Mouse (Mus musculus) thymus, adult 2 months (tissue): Measurements from ENCODE around the gene Olfr283. TPM values are rescaled to one million over a fixed set of nuclear protein-coding genes. Genes with fewer than 3 reads are reported as not detected.
A peak's percentile ranks its signal among the peaks of the same experiment; 100 is the strongest.

Source experiments
- DNase-seq: peaks from one replicate; pipeline ENCODE4 v3.0.0; 2021
- H3K27ac ChIP-seq: fragments of 200-500 bp; 2 replicates; pipeline ENCODE4 v1.5.1; 2012; ENCODE audit warnings: low read length, control low read depth; ENCODE audit not compliant: control insufficient read depth, insufficient read depth
- H3K27me3 ChIP-seq: fragments of 200-500 bp; 2 replicates; pipeline ENCODE4 v1.6.1; 2012; ENCODE audit warnings: mild to moderate bottlenecking, low read length, moderate library complexity, mixed read lengths; ENCODE audit not compliant: control insufficient read depth, insufficient read depth
- H3K36me3 ChIP-seq: fragments of 200-500 bp; 2 replicates; pipeline ENCODE4 v1.6.1; 2012; ENCODE audit warnings: mild to moderate bottlenecking, low read length, moderate library complexity; ENCODE audit not compliant: control insufficient read depth, insufficient read depth
- H3K4me1 ChIP-seq: fragments of 200-500 bp; replicated peaks from 2 replicates; pipeline ENCODE4 v1.6.1; 2012; ENCODE audit warnings: low read length; ENCODE audit not compliant: control insufficient read depth, insufficient read depth
- H3K4me3 ChIP-seq: fragments of 200-500 bp; 2 replicates; pipeline ENCODE4 v1.5.1; 2012; ENCODE audit warnings: mild to moderate bottlenecking, low read length, control low read depth, moderate library complexity; ENCODE audit not compliant: control insufficient read depth, insufficient read depth
- CTCF ChIP-seq: fragments of 200-500 bp; IDR thresholded peaks from 2 replicates; pipeline ENCODE4 v1.5.1; 2012; ENCODE audit warnings: mild to moderate bottlenecking, control low read depth, low read length, moderate library complexity, borderline replicate concordance; ENCODE audit not compliant: control insufficient read depth, poor library complexity, insufficient read depth; ENCODE audit errors: extremely low read depth
- POLR2A ChIP-seq: fragments of 200-500 bp; IDR thresholded peaks from 2 replicates; pipeline ENCODE4 v1.6.1; 2012; ENCODE audit warnings: mild to moderate bottlenecking, low read length, control low read depth, moderate library complexity; ENCODE audit not compliant: control insufficient read depth, poor library complexity, insufficient read depth; ENCODE audit errors: extremely low read depth
- WGBS: fragments of 180-500 bp; shearing (Covaris S2); methylation state at CpG from one replicate; pipeline ENCODE4 v1.1.7; 2018; 5-methylcytosine and 5-hydroxymethylcytosine counted together
- polyA plus RNA-seq: library from polyadenylated mRNA; depleted of rRNA; stranded (reverse); fragments of >200 nt; gene quantifications from 2 replicates; pipeline ENCODE4 v1.2.3, GENCODE M21; 2012

Gene Olfr283
- polyA plus RNA-seq, 1 experiment: not detected

DNA sequence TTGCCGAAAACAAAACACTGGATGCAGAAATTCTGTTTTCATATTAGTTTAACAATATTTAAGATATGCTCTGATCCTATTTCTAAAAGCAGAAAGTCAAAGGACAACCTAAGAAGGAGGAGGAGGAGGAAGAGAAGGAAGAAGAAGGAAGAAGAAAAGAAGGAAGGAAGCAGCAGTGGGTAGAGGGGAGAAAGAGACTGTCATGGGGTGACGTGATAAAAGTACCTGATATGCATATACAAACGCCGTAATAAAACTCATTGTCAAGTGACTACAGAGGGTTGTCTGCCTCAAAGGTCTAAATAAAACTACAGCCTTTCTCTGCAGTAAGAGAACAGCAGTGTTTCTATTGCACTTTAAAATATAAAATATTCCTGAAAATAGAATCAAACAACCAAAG lies 35.2 kb upstream of the Olfr283 start:
- Histone ChIP-seq H3K4me3 (no peak overlapping the region), H3K4me1 (no peaks in the 10 kb centered on the region), H3K27ac (no peak overlapping the region), H3K36me3 (no peaks in the 10 kb centered on the region), H3K27me3 (no peaks in the 10 kb centered on the region)
- DNase-seq: no peak
- 29% methylated on average over 4 of the region's 4 CpGs for WGBS
- TF ChIP-seq POLR2A (no peak), CTCF (no peak)

DNA sequence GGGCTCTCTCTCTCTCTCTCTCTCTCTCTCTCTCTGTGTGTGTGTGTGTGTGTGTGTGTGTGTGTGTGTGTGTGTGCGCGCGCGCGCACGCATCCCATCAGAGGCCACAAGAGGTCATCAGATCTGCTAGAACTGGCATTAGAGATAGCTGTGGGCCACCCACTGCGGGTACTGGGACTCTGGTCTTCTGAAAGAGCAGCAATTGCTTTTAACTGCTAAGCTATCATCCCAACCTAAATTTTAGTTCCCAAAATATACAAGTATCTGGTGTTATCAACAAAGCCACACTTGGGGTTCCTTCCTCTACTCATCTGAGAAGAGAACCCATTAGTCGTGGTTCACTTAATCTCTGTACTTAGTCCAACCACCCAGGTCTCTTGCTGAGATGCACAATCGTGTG lies 29.5 kb upstream of the Olfr283 start:
- H3K4me3 ChIP-seq: no peak overlapping the region
- H3K27me3 ChIP-seq: no peaks in the 10 kb centered on the region
- DNase-seq: no peak
- no peaks in the 10 kb centered on the region for H3K36me3 ChIP-seq
- TF ChIP-seq POLR2A: no peak
- TF ChIP-seq CTCF: no peak
- H3K27ac ChIP-seq: no peak overlapping the region
- no peaks in the 10 kb centered on the region for H3K4me1 ChIP-seq
- 94% methylated on average over 9 of the region's 9 CpGs for WGBS

DNA sequence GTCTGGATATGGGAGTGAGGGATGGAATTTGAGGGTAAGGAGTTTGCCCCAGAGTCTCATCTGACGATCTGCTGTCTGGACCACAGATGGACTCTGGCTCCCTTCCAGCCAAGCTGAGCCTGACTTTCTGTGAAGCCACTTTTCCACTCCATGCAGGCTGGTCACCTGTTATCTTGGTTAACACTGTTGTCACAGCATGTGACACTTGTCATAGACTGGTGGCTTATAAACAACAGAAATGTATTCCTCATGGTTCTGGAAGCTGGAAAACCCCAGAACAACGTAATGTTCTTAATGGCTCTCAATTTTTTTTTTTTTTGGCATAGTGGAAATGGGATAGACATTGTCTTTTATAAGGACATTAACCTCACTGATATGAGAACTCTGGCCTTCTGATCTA lies 28.9 kb upstream of the Olfr283 start:
- 92% methylated on average over 2 of the region's 2 CpGs for WGBS
- Histone ChIP-seq H3K27ac (no peak overlapping the region), H3K27me3 (no peaks in the 10 kb centered on the region), H3K36me3 (no peaks in the 10 kb centered on the region), H3K4me3 (no peak overlapping the region), H3K4me1 (no peaks in the 10 kb centered on the region)
- no peak for DNase-seq
- TF ChIP-seq POLR2A (no peak), CTCF (no peak)

DNA sequence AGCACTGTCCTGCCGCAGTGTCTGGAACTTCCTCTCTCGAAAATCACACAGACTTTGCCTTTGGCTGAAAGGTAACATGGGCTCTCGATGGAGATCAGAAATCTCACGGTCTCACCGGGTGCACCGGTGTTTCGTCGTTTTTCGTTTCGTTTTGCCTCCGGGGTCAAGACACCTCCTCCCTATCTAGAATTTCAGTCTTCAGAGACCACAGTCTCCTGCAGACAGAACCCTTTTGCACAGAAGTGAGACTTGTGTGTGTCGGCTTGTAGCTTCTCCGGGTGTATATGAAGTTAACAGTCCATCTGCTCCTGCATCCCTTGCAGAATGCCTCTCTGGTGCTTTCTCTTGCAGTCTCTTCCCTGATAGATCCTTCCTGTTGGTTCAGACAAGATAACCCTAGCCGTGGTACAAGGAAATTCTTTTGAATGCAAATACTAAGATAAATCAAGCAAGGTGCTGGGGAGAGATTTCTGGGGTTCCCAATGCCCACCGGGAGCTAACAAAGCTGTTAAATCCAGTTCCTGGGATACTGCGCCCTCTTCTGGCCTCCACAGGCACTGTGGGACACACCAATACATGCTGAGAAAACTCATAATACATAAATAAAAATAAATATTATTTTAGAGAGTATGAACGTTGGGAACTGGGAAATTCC lies 27.8 kb upstream of the Olfr283 start:
- TF ChIP-seq CTCF (no peak), POLR2A (no peak)
- Histone ChIP-seq H3K4me1 (no peaks in the 10 kb centered on the region), H3K36me3 (no peaks in the 10 kb centered on the region), H3K27me3 (no peaks in the 10 kb centered on the region), H3K27ac (no peak overlapping the region), H3K4me3 (no peak overlapping the region)
- 69% methylated on average over 17 of the region's 17 CpGs for WGBS
- peak; percentile 6 for DNase-seq

DNA sequence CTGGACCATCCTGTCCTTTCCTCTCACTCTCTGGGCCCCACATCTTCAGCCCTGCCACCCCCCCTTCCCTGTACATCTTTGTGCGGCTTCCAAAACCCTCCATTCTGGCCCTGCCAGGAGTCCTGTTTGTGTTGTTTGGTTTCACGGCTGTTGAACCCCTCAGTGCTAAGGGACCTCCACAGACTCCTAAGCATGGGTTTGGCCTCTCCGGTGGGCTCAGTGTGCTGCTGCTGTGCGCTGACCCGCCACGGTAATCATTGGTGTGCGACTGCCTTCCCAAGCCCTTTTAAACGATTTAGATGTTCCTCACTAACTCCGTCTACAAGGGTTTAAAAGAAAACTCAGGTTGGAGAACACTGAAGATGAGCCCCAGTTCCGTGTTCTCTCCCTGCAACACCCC lies 21.6 kb upstream of the Olfr283 start:
- no peaks in the 10 kb centered on the region for H3K27me3 ChIP-seq
- no peak for DNase-seq
- no peaks in the 10 kb centered on the region for H3K36me3 ChIP-seq
- no peak overlapping the region for H3K4me3 ChIP-seq
- TF ChIP-seq CTCF (no peak), POLR2A (no peak)
- H3K27ac ChIP-seq: no peak overlapping the region
- 89% methylated on average over 10 of the region's 10 CpGs for WGBS
- no peaks in the 10 kb centered on the region for H3K4me1 ChIP-seq

DNA sequence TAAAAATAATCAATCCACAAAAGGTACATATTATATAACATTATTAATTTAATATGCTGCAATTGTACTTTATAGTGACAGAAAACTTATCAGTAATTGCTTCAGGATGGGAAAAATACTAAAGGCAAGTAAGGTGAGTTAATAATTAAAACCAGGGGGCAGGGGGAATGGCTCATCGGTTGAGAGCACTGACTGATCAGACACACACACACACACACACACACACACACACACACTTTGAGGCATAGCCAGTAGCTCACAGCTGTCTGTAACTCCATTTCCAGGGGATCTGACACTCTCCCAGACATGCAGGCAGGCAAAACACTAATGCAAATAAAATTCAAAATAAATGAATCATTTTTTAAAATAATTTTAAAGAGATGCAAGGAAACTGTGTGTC lies 16.4 kb upstream of the Olfr283 start:
- TF ChIP-seq CTCF: no peak
- no peak for TF ChIP-seq POLR2A

DNA sequence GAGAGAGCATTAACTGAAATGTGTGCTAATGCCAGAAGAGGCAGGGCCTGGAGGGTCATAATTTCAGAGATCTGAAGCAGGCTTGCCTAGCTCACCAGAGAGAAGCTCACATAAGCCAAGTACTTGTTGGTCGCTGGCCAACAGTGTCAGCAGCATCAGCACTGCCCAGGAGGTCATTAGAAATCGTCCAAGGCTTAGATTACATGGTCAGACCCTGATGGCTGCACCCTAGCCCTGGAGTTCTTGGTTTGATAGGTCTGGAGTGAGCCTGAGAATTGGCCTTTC lies 11.1 kb upstream of the Olfr283 start:
- DNase-seq: no peak
- WGBS: 51% methylated on average over 2 of the region's 2 CpGs
- H3K4me1 ChIP-seq: no peaks in the 10 kb centered on the region
- no peaks in the 10 kb centered on the region for H3K36me3 ChIP-seq
- H3K4me3 ChIP-seq: no peak overlapping the region
- no peaks in the 10 kb centered on the region for H3K27me3 ChIP-seq
- no peak overlapping the region for H3K27ac ChIP-seq
- TF ChIP-seq CTCF (no peak), POLR2A (no peak)

More for the DNA sequence above, 16.4 kb upstream of the Olfr283 start:
- no peak overlapping the region for H3K27ac ChIP-seq
- no peaks in the 10 kb centered on the region for H3K36me3 ChIP-seq
- no peak overlapping the region for H3K4me3 ChIP-seq
- no peaks in the 10 kb centered on the region for H3K4me1 ChIP-seq
- WGBS: 96% methylated on average over 1 of the region's 1 CpGs
- H3K27me3 ChIP-seq: no peaks in the 10 kb centered on the region
- no peak for DNase-seq
